Comparison of ENCODE assay signal across 14 mouse cellular contexts in the genomic region with DNA sequence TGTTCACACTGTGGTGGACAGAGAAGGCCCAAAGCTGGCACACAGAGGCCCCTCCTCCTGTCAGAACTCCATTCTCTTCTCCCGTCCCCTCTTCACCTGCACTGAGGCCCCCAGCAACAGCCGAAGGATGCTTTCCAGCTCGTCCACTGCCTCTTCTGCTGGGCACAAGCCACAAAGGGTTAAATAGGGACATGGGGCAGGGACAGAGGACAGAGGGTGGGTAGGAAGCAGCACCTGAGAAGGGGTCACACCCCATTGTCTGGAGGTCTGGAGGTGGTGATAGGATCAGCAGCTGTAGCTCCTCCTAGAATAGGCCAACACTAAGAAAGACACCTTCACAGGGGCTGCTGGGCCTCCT. TPM values are rescaled to one million over a fixed set of nuclear protein-coding genes. Genes with fewer than 3 reads are reported as not detected.
DNase-seq lines count a peak whose midpoint lies in the region; ATAC-seq and TF ChIP-seq lines count a peak whose summit lies in the region.
"Had no signal": no experiment of that assay in that cellular context is flagged by ENCODE, and none has a peak within 500 bp of the region (broad histone marks: within the 10 kb centered on the region; RNA-seq: fewer than 3 reads in every experiment).

No protein-coding gene starts in this region.

- ATAC-seq in liver, embryonic 13.5 days (ENCODE audit: low read depth): no peak
- ATAC-seq: activated CD4-positive, CD25-positive, alpha-beta regulatory T cell, adult 4 months had no signal

- H3K9ac ChIP-seq in liver, embryonic 13.5 days: no peak overlapping the region
- H3K9ac ChIP-seq: heart, embryonic 13.5 days; midbrain, embryonic 12.5 days had no signal

- peak overlapping the region; percentile 25 for H3K4me2 ChIP-seq in liver, embryonic 13.5 days
- H3K4me2 ChIP-seq: heart, embryonic 13.5 days; midbrain, embryonic 12.5 days had no signal

- H3K4me1 ChIP-seq in liver, embryonic 13.5 days (replicated peaks): peaks cover 46% of the 10 kb centered on the region
- H3K4me1 ChIP-seq in small intestine, adult 2 months (ENCODE audit: control insufficient read depth, insufficient read depth, insufficient read length, low read length): peaks cover 41% of the 10 kb centered on the region

- 0 out of 2 replicates have a peak overlapping the region, but pooled peaks have one; percentile 28 for H3K27ac ChIP-seq in layer of hippocampus, adult 2 months
- H3K27ac ChIP-seq in liver, embryonic 13.5 days: no peak overlapping the region
- 0 out of 2 replicates have a peak overlapping the region, but pooled peaks have one; percentile 1 for H3K27ac ChIP-seq in small intestine, adult 2 months (ENCODE audit: insufficient read depth, low read depth, low read length)
- H3K27ac ChIP-seq: heart, embryonic 13.5 days; midbrain, embryonic 12.5 days had no signal

- WGBS in liver, embryonic 13.5 days (ENCODE audit: insufficient replicate concordance): 54% methylated on average over 3 of the region's 3 CpGs
- WGBS in small intestine, adult 2 months: 64% methylated on average over 3 of the region's 3 CpGs

- DNase-seq in layer of hippocampus, adult 2 months (ENCODE audit: low spot score in 2 of 2): no peak
- DNase-seq in layer of hippocampus, adult 8-10 months (ENCODE audit: low spot score in 2 of 2): no peak
- DNase-seq in urinary bladder, postnatal 10 days (ENCODE audit: low spot score): peak; percentile 7
- DNase-seq in urinary bladder, postnatal 14 days (ENCODE audit: low spot score): no peak
- DNase-seq in liver, embryonic 13.5 days: no peak
- DNase-seq in lung, postnatal 36 days: no peak
- no peak for DNase-seq in left cerebral cortex, postnatal 36 days (ENCODE audit: low spot score in 2 of 2)
- DNase-seq: cerebellum, adult 11 months; cerebellum, postnatal 25 days had no signal

- H3K27me3 ChIP-seq in liver, embryonic 13.5 days: 0 out of 2 replicates have a peak, but pooled peaks cover 9% of the 10 kb centered on the region
- no peaks in the 10 kb centered on the region for H3K27me3 ChIP-seq in small intestine, adult 2 months (ENCODE audit: control insufficient read depth, insufficient read depth, low read length)

- H3K9me3 ChIP-seq in liver, embryonic 13.5 days (replicated peaks): no peaks in the 10 kb centered on the region
- H3K9me3 ChIP-seq: heart, embryonic 13.5 days; midbrain, embryonic 12.5 days had no signal

- no peak for TF ChIP-seq CTCF in layer of hippocampus, adult 2 months (conservative IDR thresholded peaks at IDR 0.05)
- no peak for TF ChIP-seq CTCF in small intestine, adult 2 months (IDR thresholded peaks at IDR 0.05; ENCODE audit: extremely low read depth, insufficient read length, insufficient replicate concordance, low read depth, low read length)

- intact Hi-C loops in left cerebral cortex, postnatal 36 days (cut with DNase I): no loop called here

- H3K4me3 ChIP-seq in layer of hippocampus, adult 2 months: no peak overlapping the region
- H3K4me3 ChIP-seq in liver, embryonic 13.5 days (replicated peaks): no peak overlapping the region
- H3K4me3 ChIP-seq in small intestine, adult 2 months (ENCODE audit: low read depth, low read length): peak overlapping the region; percentile 41
- H3K4me3 ChIP-seq: heart, embryonic 13.5 days; midbrain, embryonic 12.5 days; myocyte had no signal

- no peak for TF ChIP-seq POLR2A in small intestine, adult 2 months (IDR thresholded peaks at IDR 0.05; ENCODE audit: low read depth, low read length)

- H3K36me3 ChIP-seq in liver, embryonic 13.5 days: no peaks in the 10 kb centered on the region
- no peaks in the 10 kb centered on the region for H3K36me3 ChIP-seq in small intestine, adult 2 months (ENCODE audit: control insufficient read depth, insufficient read depth, low read length)
- H3K36me3 ChIP-seq: heart, embryonic 13.5 days; midbrain, embryonic 12.5 days had no signal

RNA-seq across cellular contexts. Expression of gene Ccdc88b, which starts 1.0 kb away (rescaled TPM):
- 10 to 100 TPM; 14.6 to 15.7 TPM for total RNA-seq in layer of hippocampus, adult 2 months (2021)
- total RNA-seq in layer of hippocampus, adult 8-10 months (2022): 10 to 100 TPM in 3 of 4 experiments, 1 to 10 TPM in 1; 7.5 to 17.4 (median 12.6) TPM
- 1.9 and 3.1 TPM in 2 replicates for polyA plus RNA-seq in liver, embryonic 13.5 days (2015; fragmentation: Nextera tagmentation; extraction: Ambion mirVana)
- polyA plus RNA-seq in small intestine, adult 2 months (2012; rRNA removed): 17.9 and 34.6 TPM in 2 replicates
- 1 to 10 TPM; 2.3 to 3.7 TPM for total RNA-seq in left cerebral cortex, postnatal 36 days (2021)

RNA-seq across cellular contexts. Expression of gene Rps6ka4, which starts 16.5 kb away (rescaled TPM):
- total RNA-seq in layer of hippocampus, adult 2 months (2021): 10 to 100 TPM; 38.3 to 39.1 TPM
- 10 to 100 TPM; 33.7 to 42.9 (median 37.6) TPM for total RNA-seq in layer of hippocampus, adult 8-10 months (2022)
- polyA plus RNA-seq in liver, embryonic 13.5 days (2015; fragmentation: Nextera tagmentation; extraction: Ambion mirVana): 6.1 and 6.8 TPM in 2 replicates
- 32.5 and 55.4 TPM in 2 replicates for polyA plus RNA-seq in small intestine, adult 2 months (2012; rRNA removed)
- 10 to 100 TPM; 29.6 to 45.4 TPM for total RNA-seq in left cerebral cortex, postnatal 36 days (2021)

RNA-seq across cellular contexts. Expression of gene Trmt112, which starts 52.5 kb away (rescaled TPM):
- total RNA-seq in layer of hippocampus, adult 2 months (2021): 10 to 100 TPM; 48.4 to 49.3 TPM
- total RNA-seq in layer of hippocampus, adult 8-10 months (2022): 10 to 100 TPM; 40.3 to 53.0 (median 45.6) TPM
- 103 and 106 TPM in 2 replicates for polyA plus RNA-seq in liver, embryonic 13.5 days (2015; fragmentation: Nextera tagmentation; extraction: Ambion mirVana)
- 29.0 and 52.3 TPM in 2 replicates for polyA plus RNA-seq in small intestine, adult 2 months (2012; rRNA removed)
- 10 to 100 TPM; 39.8 to 48.2 TPM for total RNA-seq in left cerebral cortex, postnatal 36 days (2021)

RNA-seq across cellular contexts. Expression of gene Prdx5, which starts 52.9 kb away (rescaled TPM):
- 100 to 1,000 TPM; 361 to 395 TPM for total RNA-seq in layer of hippocampus, adult 2 months (2021)
- 100 to 1,000 TPM; 279 to 406 (median 342) TPM for total RNA-seq in layer of hippocampus, adult 8-10 months (2022)
- polyA plus RNA-seq in liver, embryonic 13.5 days (2015; fragmentation: Nextera tagmentation; extraction: Ambion mirVana): 97.7 and 101 TPM in 2 replicates
- 94.6 and 180 TPM in 2 replicates for polyA plus RNA-seq in small intestine, adult 2 months (2012; rRNA removed)
- total RNA-seq in left cerebral cortex, postnatal 36 days (2021): 100 to 1,000 TPM; 341 to 382 TPM
